ENCODE assay signal across 8 mouse cellular contexts in genomic region chr7:110941701-110942530, GRCm38 (mm10). TPM values are rescaled to one million over a fixed set of nuclear protein-coding genes. Genes with fewer than 3 reads are reported as not detected.
DNase-seq lines count a peak whose midpoint lies in the region; ATAC-seq and TF ChIP-seq lines count a peak whose summit lies in the region.

No protein-coding gene starts in this region.

- H3K4me3 ChIP-seq in forebrain, embryonic 12.5 days (replicated peaks), result no peak overlapping the region
- H3K4me3 ChIP-seq in forebrain, embryonic 16.5 days (replicated peaks; ENCODE audit: low read length), result no peak overlapping the region
- H3K4me3 ChIP-seq in heart, embryonic 12.5 days, result no peak overlapping the region
- no peak overlapping the region for H3K4me3 ChIP-seq in lung, adult 2 months (replicated peaks; ENCODE audit: extremely low read depth, low read depth, low read length)

- TF ChIP-seq CTCF in lung, adult 2 months (IDR thresholded peaks at IDR 0.05; ENCODE audit: insufficient read depth, low read length), result no peak

- ATAC-seq in forebrain, embryonic 12.5 days (ENCODE audit: low FRiP score), result no peak
- ATAC-seq in forebrain, embryonic 16.5 days, result no peak
- ATAC-seq in heart, embryonic 12.5 days (ENCODE audit: insufficient number of reproducible peaks, low FRiP score), result peak; percentile 77

- TF ChIP-seq POLR2A in lung, adult 2 months (IDR thresholded peaks at IDR 0.05; ENCODE audit: borderline replicate concordance, extremely low read depth, low read depth, low read length), result no peak

- H3K27ac ChIP-seq in forebrain, embryonic 12.5 days, result peak overlapping the region; percentile 46; the same call in 1 of the 2 replicates
- H3K27ac ChIP-seq in forebrain, embryonic 16.5 days (ENCODE audit: low read length), result no peak overlapping the region
- H3K27ac ChIP-seq in heart, embryonic 12.5 days (ENCODE audit: poor library complexity, severe bottlenecking), result no peak overlapping the region; the same call in 1 of the 2 replicates

- H3K9ac ChIP-seq in forebrain, embryonic 12.5 days, result no peak overlapping the region
- no peak overlapping the region for H3K9ac ChIP-seq in forebrain, embryonic 16.5 days (replicated peaks; ENCODE audit: low read depth, low read length)
- no peak overlapping the region for H3K9ac ChIP-seq in heart, embryonic 12.5 days

- DNase-seq in c-Kit-positive CD71-positive TER-119-positive erythroid progenitor cells, embryonic 14.5 days (ENCODE audit: low spot score), result peak; percentile 49
- peak; percentile 53 to 59 for DNase-seq in kidney, postnatal 36 days
- peak; percentile 22 for DNase-seq in testis, postnatal 14 days (ENCODE audit: low spot score)
- DNase-seq in lung, adult 2 months, result no peak
- DNase-seq in cerebellum, adult 11 months, result no peak

- H3K36me3 ChIP-seq in forebrain, embryonic 12.5 days (replicated peaks), result no peaks in the 10 kb centered on the region
- no peaks in the 10 kb centered on the region for H3K36me3 ChIP-seq in forebrain, embryonic 16.5 days (ENCODE audit: control insufficient read depth, insufficient read depth)
- no peaks in the 10 kb centered on the region for H3K36me3 ChIP-seq in heart, embryonic 12.5 days

- H3K9me3 ChIP-seq in forebrain, embryonic 12.5 days, result no peaks in the 10 kb centered on the region
- H3K9me3 ChIP-seq in forebrain, embryonic 16.5 days (ENCODE audit: control insufficient read depth, low read length), result no peaks in the 10 kb centered on the region
- no peaks in the 10 kb centered on the region for H3K9me3 ChIP-seq in heart, embryonic 12.5 days (replicated peaks)

- no peak overlapping the region for H3K4me2 ChIP-seq in forebrain, embryonic 12.5 days
- no peak overlapping the region for H3K4me2 ChIP-seq in forebrain, embryonic 16.5 days (ENCODE audit: low read length)
- H3K4me2 ChIP-seq in heart, embryonic 12.5 days, result no peak overlapping the region

- peaks cover 6% of the 10 kb centered on the region for H3K4me1 ChIP-seq in forebrain, embryonic 12.5 days
- 0 out of 2 replicates have a peak, but pooled peaks cover 2% of the 10 kb centered on the region for H3K4me1 ChIP-seq in forebrain, embryonic 16.5 days (replicated peaks; ENCODE audit: control insufficient read depth, insufficient read depth, low read length)
- peaks cover 14% of the 10 kb centered on the region for H3K4me1 ChIP-seq in heart, embryonic 12.5 days (replicated peaks)
- peaks cover 4% of the 10 kb centered on the region; the same call in 1 of the 2 replicates for H3K4me1 ChIP-seq in lung, adult 2 months (ENCODE audit: control insufficient read depth, insufficient read depth, low read length)

- WGBS in forebrain, embryonic 12.5 days, result 61% methylated on average over 6 of the region's 6 CpGs
- WGBS in forebrain, embryonic 16.5 days, result 52% methylated on average over 6 of the region's 6 CpGs
- WGBS in heart, embryonic 12.5 days, result 49% methylated on average over 6 of the region's 6 CpGs
- 58% methylated on average over 6 of the region's 6 CpGs for WGBS in lung, adult 2 months

- H3K27me3 ChIP-seq in forebrain, embryonic 12.5 days, result no peaks in the 10 kb centered on the region
- no peaks in the 10 kb centered on the region for H3K27me3 ChIP-seq in forebrain, embryonic 16.5 days (replicated peaks; ENCODE audit: control insufficient read depth, insufficient read depth, low read length)
- H3K27me3 ChIP-seq in heart, embryonic 12.5 days (replicated peaks), result no peaks in the 10 kb centered on the region

RNA-seq across cellular contexts. Expression of gene Mrvi1, which starts 40.3 kb away (rescaled TPM):
- polyA plus RNA-seq in forebrain, embryonic 12.5 days (2016; fragmentation: Nextera tagmentation; extraction: Ambion mirVana), result 0.94 and 0.96 TPM in 2 replicates
- polyA plus RNA-seq in forebrain, embryonic 16.5 days (2015; fragmentation: Nextera tagmentation; extraction: Ambion mirVana), result 0.60 and 1.3 TPM in 2 replicates
- 5.7 and 8.0 TPM in 2 replicates for polyA plus RNA-seq in heart, embryonic 12.5 days (2016; fragmentation: Nextera tagmentation; extraction: Ambion mirVana)
- polyA plus RNA-seq in lung, adult 2 months (2012; rRNA removed), result 7.0 and 10.8 TPM in 2 replicates

Comparison
In these comparisons a context has a peak if more than half of its experiments do, and no peak if none do; other contexts are left out.
1. DNase-seq: peak in c-Kit-positive CD71-positive TER-119-positive erythroid progenitor cells, embryonic 14.5 days (single experiment), kidney, postnatal 36 days (2 of 2) and testis, postnatal 14 days (single experiment); none in lung, adult 2 months (single experiment) and cerebellum, adult 11 months (single experiment).